Mouse (Mus musculus): ENCODE results near the gene Gpr89. TPM values are rescaled to one million over a fixed set of nuclear protein-coding genes. Genes with fewer than 3 reads are reported as not detected.

The Gpr89 gene
- polyA plus RNA-seq, 1 experiment: 19.0 TPM

- no peak for TF ChIP-seq CTCF (IDR thresholded peaks at IDR 0.05; ENCODE audit: borderline replicate concordance, insufficient read depth, low read depth, low read length)
- TF ChIP-seq POLR2A (IDR thresholded peaks at IDR 0.05; ENCODE audit: borderline replicate concordance, insufficient read depth, low read length): no peak
- no peak overlapping the region for H3K27ac ChIP-seq (ENCODE audit: insufficient read depth, low read length)
- no peaks in the 10 kb centered on the region for H3K27me3 ChIP-seq (ENCODE audit: control insufficient read depth, insufficient read depth, low read length)
- WGBS: 75% methylated on average over 6 of the region's 6 CpGs
- H3K4me1 ChIP-seq (ENCODE audit: control insufficient read depth, insufficient read depth, low read length): no peaks in the 10 kb centered on the region
- DNase-seq: no peak
- no peak overlapping the region for H3K4me3 ChIP-seq (replicated peaks; ENCODE audit: insufficient read depth, low read depth, low read length)
These were observed 84.8 kb downstream of the Gpr89 start for GRCm38 (mm10) chr3:96820116-96820915.

Other genes with a start within 250 kb of the Gpr89 start
- gene Ankrd35, start 235.2 kb downstream of the Gpr89 start, polyA plus RNA-seq (2012; rRNA removed): 9.4 and 11.6 TPM in 2 replicates
- gene Pias3, start 209.0 kb downstream of the Gpr89 start, polyA plus RNA-seq (2012; rRNA removed): 38.6 and 41.9 TPM in 2 replicates
- 11.8 and 14.3 TPM in 2 replicates for gene Nudt17, start 196.8 kb downstream of the Gpr89 start, polyA plus RNA-seq (2012; rRNA removed)
- gene Polr3c, start 177.7 kb downstream of the Gpr89 start, polyA plus RNA-seq (2012; rRNA removed): 42.9 and 47.1 TPM in 2 replicates
- gene Rnf115, start 177.7 kb downstream of the Gpr89 start, polyA plus RNA-seq (2012; rRNA removed): 57.0 and 58.8 TPM in 2 replicates
- gene Pdzk1, start 76.1 kb downstream of the Gpr89 start, polyA plus RNA-seq (2012; rRNA removed): 0.03 TPM in 1 of 2 replicates, not detected in the other
- not detected in 2 replicates for gene Cd160, start 76.0 kb downstream of the Gpr89 start, polyA plus RNA-seq (2012; rRNA removed)
- 0.64 and 0.65 TPM in 2 replicates for gene Gja5, start 653 bp downstream of the Gpr89 start, polyA plus RNA-seq (2012; rRNA removed)
- not detected in 2 replicates for gene Gja8, start 20.7 kb upstream of the Gpr89 start, polyA plus RNA-seq (2012; rRNA removed)

All from cerebellum, adult 2 months (tissue).